Mouse (Mus musculus) cerebellum, adult 2 months (tissue): ENCODE data around the gene Yaf2.

Source experiments
- CTCF ChIP-seq: fragments of 200-500 bp; IDR thresholded peaks from 2 replicates; pipeline ENCODE4 v1.5.1; 2011; ENCODE audit warnings: low read depth, mild to moderate bottlenecking, control low read depth, low read length, moderate library complexity, borderline replicate concordance; ENCODE audit not compliant: insufficient read depth
- POLR2A ChIP-seq: fragments of 200-500 bp; IDR thresholded peaks from 2 replicates; pipeline ENCODE4 v1.6.1; 2011; ENCODE audit warnings: low read length, control low read depth, borderline replicate concordance; ENCODE audit not compliant: insufficient read depth

DNA sequence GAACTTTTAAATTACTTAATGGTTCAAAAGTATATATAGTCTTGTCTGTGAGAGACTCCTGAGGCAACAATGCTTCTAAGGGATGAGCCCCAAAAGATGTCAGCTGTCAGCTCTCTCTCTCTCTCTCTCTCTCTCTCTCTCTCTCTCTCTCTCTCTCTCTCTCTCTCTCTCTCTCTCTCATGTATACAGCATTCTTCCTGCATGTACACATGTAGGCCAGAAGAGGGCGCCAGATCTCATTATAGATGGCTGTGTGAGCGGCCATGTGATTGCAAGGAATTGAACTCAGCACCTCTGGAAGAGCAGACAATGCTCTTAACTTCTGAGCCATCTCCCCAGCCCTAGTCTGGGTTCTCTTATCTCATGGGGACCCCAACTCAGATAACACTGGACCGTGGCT is 42.4 kb upstream of the Yaf2 start:
- TF ChIP-seq CTCF = no peak
- TF ChIP-seq POLR2A = no peak
